Mouse (Mus musculus): Measurements from ENCODE around the gene Trim39.

Trim39 gene

DNA sequence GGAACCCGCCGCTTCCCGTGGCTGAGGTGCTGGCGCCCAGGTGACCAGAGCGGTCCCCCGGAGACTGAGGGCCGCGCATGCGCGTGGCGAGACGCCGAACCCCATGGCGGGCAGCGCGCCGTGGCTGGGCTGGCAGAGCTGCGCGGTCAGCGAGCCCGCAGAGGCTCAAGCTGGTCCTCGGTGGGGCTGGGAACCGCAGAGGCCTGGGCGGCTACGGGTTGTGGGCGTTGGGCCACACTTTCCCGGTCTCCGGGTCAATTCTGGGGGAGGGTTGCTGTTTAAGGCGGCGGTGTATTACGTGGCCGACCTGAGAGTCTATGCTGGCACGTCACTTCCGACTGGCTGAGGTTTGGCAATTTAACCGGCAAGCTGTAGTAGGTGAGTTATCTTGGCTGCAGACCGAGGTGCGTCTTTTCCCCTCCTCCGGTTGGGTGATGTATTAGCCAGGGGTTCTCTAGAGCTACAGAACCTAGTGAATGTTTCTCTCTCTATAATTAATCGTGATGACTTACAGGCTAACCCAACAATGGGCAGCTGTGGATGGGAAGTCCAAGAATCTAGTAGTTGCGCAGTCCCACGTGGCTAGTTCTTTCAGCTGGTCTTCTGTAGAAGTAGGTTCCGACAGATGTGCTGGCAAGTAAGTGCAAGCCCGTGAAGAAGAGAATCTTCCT is at the start of gene Trim39:
Gene Trim39 (minus strand): TSS at position 662 of the 671 bp plus-strand sequence.
- DNase-seq (ENCODE audit: low spot score in 2 of 2), result peak; percentile 76 to 79

DNA sequence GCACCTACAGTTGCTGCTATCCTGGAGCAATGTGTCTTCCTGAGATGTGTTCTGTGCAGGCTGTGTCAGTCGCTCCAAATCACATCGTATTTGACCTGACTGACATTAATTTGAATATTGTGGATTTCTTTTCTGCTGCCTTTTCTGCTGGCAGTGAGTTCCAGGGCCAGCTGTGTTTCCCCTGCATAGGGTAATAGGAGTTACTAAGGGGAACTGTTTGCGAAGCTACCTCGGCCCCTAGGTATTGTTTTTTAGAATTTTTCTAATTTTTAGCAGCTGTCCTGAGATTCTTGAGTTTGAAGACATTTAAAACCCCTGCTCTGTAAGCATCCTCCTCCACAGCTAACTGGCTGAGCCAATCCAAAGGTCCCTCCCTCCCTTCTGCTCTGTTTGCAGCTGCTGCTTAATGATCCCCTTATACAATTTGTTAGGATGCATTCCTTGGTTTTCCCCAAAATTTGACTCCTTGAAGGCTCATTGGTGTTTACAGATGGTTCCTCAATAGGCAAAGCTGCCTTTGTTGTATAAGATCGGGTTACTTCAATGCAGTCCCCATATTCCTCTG is 43.7 kb upstream of the Trim39 start:
- no peak for DNase-seq (ENCODE audit: low spot score in 2 of 2)

DNA sequence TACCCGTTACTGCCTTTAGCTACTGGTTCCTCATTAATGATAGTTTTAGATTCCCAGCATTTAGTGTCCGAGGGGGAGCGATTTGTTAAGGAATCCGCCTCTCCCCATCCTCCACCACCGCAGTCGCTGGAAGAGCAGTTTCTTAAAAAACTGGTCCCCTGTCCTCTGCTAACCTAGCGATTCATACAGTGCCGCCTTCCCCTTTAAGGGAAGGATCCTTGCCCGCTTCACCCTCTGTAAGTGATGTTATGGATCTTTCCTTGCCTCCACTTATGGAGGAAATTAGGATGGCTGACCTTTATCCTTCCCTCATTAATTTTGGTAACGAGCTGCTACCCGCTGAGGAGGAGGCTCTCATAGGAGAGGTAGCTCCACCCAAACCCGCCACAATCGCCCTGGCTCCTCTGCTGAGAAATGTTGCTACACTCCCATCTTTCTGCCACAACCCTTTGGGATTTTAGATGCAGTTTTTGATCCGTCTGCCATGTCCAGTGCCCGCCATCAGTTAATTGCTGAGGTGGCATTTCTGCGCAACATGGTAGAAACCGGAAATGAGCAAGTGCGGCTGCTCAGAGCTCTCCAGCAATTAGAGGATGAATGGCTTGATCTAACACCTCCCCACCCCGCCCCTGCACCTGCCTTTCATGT is 43.1 kb upstream of the Trim39 start:
- DNase-seq (ENCODE audit: low spot score in 2 of 2), result peak; percentile 64 to 73

DNA sequence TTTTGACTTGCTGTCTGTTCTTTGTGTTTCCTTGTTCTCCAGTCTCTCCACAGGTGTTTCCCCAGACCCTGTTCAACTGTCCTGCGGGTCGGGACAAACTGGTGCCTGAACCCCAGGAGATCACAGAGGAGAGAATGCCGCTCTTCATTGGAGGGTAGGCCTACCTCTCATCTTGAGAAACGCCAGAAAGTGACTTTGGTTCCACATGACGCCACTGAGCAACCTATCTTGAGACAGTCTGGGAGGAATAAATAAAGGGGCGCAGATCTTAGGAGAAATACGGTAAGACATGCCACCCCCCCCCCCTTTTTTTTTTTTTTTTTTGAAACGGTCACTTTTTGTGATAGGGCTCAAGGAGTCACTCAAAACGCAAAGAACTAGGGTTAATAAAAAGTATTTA is 42.5 kb upstream of the Trim39 start:
- DNase-seq (ENCODE audit: low spot score in 2 of 2), result peak; percentile 7 to 16

DNA sequence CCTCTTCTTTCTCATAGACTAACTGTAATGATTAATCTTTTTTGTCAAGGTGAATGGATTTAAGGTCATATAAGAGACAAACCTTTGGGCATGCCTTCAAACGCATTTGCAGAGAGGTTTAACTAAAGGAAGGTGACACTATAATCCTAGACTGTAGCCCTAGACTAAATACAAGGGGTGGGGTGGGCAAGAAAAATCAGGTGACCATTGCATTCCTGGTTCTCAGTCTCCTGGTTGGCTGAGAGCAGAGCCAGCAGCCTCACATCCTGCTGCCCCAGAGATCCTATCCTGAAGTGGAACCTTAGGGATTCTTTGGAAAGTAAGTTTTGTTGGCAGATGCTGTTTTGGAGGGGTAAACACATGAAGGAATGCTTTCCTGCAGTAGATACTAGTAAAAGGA is 37.2 kb upstream of the Trim39 start:
- no peak for DNase-seq (ENCODE audit: low spot score in 2 of 2)

DNA sequence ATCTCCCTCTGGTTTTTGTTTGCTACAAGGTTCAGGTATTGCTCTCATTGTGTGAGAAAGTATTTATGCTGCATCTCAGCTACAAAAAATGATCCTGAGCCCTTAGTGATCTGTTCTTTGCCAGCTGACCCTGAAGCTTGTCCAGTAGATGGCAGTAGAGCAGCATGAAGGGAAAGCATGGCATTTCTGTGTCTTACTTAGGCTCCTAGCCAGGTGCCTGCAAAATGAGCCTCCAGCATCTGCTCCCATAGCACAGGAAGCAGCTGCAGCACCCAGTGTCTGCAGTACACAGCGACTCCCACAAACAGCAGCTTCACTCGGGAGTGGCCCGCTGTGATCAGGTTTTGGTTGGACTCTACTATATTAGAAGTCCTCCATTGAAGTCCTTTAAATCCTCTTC is 36.8 kb upstream of the Trim39 start:
- peak; percentile 55 to 58 for DNase-seq (ENCODE audit: low spot score in 2 of 2)

DNA sequence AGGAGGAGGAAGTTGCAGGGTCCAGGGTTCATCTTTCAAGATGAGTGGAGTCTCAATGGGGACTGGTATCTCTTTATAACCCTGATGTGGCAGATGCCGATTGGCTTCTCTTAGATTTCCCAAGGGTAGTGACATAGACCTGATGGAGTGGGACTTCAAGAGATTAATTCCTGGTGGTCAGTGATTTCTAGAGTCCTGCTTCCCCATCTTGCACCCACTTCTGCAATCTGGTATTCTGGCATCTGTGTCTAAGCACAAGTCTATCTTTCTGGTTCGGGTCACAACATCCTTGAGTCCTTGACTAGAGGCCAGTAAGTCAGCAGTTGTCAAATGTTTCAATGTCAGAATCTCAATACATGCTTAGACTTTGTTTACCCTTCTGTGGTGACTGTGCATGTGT is 14.3 kb upstream of the Trim39 start, which contains the start of gene H2-M10.2:
Gene H2-M10.2 (minus strand): TSS at position 101 of the 400 bp plus-strand sequence.
- DNase-seq (ENCODE audit: low spot score in 2 of 2), result no peak

DNA sequence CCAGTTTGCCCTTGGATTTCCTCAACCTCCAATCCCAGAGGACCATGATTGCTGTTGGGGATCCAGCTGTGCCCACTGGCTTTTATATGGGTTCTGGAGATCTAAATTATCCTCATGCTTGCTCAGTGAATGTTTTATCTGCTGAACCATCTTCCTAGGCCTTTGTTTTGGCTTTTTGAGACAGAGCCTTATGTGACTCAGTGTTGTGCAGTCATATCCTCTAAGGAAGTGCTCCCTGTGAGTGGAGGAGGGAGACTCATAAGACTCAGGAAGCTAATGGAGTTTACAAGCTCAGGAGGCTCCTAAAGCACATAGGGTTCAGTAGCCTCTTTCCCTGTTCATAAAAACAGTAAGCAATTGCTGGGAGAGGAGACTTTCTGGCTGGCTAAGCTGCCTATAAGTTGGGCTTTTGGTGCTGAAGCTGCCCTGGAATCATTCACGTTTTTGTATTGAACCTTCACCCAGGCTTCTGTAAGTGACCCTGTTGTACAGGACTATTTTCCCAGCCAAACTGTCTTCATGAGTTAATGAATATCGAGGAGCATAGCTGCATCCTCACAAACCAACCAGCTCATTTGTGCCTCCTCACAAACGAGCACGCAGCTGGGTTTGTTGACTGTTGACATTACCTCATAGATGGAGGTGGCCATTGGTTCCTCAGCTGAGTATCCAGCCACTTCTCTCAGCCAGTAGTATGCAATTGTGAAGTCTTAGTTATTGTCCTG is 9.6 kb upstream of the Trim39 start:
- DNase-seq (ENCODE audit: low spot score in 2 of 2), result no peak

DNA sequence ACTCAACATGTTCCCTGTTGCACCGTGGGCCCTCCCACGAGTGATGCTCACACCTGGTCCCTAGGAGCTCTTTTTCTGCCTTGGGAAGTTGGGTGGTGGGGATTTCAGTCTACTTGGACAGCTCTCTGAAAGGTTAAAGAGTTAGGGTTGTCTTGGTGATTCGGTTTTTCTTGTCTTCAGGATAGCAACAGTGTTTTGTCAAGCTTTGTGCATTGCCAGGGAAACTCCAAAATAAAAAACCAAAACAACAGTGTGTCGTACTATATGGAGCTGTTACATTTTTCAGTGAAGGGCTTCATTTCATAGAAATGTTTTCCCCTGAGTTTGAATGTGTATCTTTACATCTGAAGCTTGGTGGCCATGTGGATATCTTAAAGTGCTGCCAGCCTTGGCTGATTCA is 2.7 kb upstream of the Trim39 start:
- no peak for DNase-seq (ENCODE audit: low spot score in 2 of 2)

DNA sequence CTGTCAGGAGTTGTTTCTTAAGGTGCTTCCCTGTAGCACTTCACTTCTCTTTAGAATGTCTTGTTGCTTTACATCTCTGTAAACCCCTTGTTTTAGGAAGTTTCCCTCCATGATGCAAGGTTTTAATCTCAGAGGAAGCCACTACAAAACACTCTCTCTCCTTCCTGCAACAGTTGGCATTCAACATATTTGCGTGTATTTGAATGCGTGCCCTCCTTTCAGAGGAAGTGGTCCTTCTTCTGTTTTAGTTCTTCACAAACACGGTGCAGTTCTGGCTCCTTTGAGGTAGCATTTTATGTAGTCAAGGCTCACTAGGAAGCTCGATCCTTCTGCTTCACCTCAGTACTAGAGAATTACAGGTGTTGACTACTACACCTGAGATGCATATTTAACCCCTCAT is 1.7 kb upstream of the Trim39 start:
- no peak for DNase-seq (ENCODE audit: low spot score in 2 of 2)

DNA sequence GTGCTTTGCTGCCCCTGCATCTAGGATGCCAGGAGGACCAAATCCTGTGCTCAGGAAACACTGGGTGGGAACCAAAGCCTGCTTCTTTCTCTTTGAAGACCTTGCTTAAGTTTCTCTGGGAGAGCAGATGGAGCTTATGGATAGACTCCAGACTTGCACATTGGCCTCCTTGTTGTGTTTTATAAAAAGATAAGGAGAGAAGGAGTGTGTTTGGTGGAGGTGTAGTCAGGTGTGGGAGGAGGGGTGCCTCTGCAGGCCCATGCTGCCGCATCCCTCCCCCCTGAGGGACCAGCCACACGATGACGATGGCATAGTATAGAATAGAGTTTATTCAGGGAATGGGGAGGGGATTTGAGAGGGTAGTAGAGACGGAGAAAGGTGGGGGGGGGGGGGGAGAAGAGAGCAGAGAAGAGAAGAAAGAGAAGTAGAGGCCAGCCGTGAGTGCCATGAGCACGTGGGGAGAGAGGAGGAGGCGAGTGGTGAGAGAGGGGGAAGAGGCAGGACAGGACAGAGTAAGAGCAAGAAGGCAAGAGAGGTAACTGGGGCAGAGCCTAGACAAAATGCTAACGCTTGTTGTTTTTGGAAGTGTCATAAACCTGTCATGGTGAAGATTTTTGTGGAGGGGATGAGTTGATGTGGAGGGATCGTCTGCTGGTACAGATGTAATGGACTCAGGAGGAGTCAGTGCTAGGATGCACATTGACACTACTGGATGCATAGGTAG is 758 bp upstream of the Trim39 start:
- DNase-seq (ENCODE audit: low spot score in 2 of 2), result no peak

DNA sequence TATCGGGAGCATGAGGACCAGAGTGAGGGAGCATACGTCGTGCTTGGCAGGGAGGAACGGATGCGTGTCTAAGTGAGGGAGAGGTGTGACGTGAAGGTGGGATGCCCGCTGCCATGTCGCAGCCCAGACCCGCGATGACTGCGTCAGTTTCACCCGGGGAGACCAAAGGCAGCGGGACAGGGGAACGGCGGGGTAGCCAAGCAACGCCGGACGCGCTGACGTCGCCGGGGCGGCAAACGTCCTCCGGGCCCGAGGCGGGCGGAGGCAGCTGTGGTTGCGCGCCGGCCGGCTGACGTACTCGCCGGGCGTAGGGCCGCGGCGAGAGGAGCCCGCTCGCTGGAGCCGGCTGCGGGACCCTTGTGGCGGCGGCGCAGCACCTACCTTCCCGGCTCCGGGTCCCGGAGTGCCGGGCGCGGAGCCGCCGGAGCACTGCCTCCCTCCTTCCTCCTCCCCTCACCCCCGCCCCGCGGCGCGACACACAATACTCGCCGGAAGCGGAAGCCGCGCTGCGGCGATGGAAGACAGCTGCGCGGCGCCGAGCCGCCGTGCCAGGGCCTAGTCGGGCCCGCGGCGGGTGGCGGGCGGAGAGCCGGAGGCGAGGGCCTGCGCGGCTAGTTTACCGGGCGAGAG is 976 bp downstream of the Trim39 start:
- peak; percentile 81 to 83 for DNase-seq (ENCODE audit: low spot score in 2 of 2)

DNA sequence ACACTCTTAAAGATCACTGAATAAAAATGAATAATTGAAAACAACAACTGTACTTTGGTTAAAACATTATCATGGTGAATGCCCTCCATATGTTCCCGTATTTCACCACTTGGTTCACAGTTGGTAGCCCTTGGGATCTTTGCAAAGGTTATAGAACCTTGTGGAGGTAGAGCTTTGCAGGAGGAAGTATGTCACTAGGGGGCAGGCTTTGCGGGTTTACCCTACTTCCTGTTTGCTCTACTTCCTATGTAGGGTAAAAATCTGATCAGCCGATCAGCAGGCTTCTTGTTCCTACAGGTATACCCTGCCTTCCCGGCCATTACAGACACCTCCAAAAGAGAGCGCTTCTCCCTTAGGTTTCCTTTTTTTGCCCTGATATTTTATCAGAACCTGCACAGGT is 6.2 kb downstream of the Trim39 start:
- no peak for DNase-seq (ENCODE audit: low spot score in 2 of 2)

DNA sequence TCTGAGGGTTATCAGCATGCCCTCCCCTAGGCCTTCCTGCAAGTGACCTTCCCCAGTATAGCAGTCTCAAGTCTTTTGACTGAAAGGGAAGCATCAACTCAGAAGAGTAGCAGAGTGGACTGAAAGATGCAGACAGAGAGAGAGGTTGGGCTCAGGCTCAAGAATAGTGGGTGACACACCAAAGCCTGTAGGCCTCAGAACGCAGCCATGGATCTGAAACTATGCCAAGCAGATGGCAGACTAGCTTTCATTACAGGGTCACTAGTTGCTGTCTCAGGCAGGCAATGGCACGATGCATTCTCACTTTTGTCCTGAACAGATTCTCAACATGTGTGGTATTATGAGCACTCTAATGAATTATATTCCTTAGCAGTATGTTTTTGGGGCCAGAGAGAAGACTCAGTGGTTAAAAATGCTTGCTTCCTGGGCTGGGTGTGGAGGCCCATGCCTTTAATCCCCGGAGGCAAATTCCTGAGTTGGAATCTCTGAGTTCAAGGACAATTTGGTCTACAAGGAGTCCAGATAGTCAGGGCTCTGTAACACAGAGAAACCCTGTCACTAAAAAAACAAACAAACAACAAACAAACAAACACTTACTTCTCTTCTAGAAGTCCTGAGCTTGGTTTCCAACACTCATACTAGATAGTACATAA is 7.6 kb downstream of the Trim39 start:
- no peak for DNase-seq (ENCODE audit: low spot score in 2 of 2)

DNA sequence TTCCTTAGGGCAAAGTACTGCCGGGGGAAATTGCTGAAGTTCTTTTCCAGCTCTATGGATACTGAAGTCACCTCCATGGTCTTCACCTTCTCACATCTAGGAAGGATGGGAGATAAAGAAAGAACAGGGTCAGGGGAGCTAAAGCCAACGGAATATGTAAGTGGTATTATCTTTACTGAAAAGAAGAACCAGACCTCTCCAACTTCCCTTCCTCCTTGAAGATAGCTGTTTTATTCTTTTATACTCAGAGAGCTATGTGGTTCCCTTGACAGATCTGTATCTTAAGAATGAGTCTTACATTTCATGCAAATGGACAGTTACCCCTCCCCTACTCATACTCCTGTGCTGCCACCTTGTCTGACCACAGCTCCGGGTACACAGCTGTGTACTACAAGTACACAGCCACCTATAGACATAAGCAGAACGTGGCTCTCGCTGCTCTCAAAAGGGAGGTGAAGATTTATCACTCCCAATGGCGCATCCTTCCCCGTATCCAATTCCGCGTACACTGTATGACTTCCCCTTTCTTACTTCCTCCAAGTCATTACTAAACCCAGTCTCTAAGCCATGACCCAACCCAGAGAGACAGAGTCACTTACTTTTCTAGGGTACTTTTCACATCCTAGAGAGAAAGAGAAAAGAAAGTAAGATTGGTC is 10.4 kb downstream of the Trim39 start:
- no peak for DNase-seq (ENCODE audit: low spot score in 2 of 2)

DNA sequence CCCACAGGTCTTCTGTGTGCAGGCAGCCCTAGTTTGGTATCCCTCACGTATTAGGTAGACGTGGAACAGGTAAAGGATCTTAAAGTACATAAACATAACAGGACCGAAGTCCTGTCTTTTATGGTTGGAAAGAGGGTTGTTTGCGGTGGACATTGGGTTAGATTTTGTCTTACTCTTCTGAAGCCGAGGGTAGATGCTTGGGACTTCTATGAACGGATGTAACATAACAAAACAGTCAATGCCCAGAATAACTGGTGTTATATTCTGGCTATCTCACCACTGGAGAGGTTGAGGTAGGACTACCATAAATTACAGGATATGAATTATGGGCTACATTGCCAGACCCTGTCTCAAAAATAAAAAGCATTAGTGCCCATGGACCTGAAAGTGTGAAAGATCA is 14.1 kb downstream of the Trim39 start, which contains the start of gene Rpp21:
Gene Rpp21 (minus strand): TSS at position 101 of the 400 bp plus-strand sequence.
- DNase-seq (ENCODE audit: low spot score in 2 of 2), result no peak

DNA sequence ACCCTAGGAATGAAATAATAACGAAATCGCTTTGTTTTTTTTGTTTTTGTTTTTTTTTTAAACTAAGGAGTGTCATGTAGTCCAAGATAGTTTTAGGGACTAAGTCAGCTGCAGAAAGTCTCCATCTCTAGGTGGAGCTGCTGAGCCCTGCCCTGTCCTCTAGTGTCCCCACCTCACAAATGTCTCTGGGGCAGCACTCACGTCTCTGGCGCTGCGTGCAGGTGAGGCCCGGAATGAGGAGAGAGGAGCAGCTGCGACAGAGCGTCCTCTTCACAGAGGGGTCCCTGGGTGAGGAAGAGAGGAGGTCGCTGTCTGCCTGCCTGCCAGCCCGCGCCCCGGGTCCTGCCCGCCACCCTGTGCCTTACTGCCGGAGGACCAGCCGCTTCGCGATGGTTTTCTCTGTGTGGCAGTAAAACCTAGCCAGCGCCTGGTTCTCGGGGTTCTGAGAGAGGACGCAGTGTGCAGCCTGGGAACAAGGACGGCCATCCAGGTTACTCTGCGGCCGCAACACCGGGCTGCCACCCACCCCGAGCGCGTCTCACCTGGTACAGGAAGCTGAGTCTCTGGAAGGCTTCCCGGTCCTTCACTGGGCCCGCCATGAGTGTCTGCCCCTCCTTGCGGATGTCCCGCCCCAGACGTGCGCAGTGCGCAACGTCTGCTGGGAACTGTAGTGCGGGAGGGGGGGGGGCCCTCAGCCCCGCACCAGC is 14.7 kb downstream of the Trim39 start:
- peak; percentile 70 to 72 for DNase-seq (ENCODE audit: low spot score in 2 of 2)

DNA sequence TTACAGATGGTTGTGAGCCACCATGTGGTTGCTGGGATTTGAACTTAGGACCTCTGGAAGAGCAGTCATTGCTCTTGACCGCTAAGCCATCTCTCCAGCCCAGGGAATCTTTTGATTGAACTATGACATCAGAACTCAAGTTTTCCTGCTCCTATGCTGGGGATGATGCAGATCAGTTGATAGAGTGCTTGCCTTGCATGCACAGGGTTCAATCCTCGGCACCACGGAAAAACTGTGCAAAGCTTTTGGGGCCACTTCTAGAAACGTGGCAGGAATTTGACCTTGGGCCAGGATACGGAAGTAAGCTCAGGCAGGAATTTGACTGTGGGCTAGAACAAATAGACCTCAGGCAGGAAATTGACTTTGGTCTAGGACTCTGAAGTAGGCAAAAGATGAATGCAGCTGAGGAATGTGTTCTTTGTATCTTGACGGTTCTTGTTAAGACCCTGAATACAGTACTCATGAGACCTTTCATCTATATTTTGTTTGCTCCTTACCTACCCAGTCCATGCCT is 18.9 kb downstream of the Trim39 start:
- no peak for DNase-seq (ENCODE audit: low spot score in 2 of 2)

DNA sequence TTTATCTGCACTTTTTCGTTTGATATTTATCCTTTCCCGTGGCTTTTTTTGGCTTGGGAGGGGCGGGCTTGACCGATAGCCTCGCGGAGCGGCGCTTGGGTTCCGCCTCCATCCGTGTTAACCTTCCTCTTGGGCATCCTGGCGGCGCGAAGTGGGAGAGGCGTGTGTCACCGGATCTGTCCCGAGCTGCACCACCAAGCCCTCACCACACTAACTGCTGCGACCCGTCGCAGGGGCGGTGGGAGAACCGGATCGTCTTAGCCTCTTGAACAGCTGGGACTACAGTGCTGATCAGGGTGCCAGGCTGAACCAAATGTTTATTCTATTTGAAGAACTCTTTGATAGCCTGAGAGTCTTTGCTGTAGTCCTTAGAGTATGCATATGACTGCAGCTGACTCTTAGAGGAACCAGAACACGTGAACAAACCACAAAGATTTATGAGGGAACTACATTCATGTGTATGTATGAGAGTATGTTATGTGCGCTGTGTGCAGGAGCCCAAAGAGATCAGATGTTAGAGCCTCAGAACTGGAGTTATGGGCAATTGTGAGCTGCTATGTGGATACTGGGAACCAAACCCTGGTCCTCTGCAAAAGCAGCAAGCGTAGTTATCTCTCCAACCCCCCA is 19.7 kb downstream of the Trim39 start:
- DNase-seq (ENCODE audit: low spot score in 2 of 2), result no peak
